Mouse (Mus musculus): ENCODE results near the gene Klhl23. TPM values are rescaled to one million over a fixed set of nuclear protein-coding genes. Genes with fewer than 3 reads are reported as not detected.
A peak's percentile ranks its signal among the peaks of the same experiment; 100 is the strongest.
"Not testable (repeated sequence)": the region's sequence is repeated elsewhere in the genome, so short reads cannot be mapped to it uniquely, and the experiment has no call there.

Klhl23 gene
- polyA plus RNA-seq, 1 experiment from 2014 or later: 98.2 TPM

DNA sequence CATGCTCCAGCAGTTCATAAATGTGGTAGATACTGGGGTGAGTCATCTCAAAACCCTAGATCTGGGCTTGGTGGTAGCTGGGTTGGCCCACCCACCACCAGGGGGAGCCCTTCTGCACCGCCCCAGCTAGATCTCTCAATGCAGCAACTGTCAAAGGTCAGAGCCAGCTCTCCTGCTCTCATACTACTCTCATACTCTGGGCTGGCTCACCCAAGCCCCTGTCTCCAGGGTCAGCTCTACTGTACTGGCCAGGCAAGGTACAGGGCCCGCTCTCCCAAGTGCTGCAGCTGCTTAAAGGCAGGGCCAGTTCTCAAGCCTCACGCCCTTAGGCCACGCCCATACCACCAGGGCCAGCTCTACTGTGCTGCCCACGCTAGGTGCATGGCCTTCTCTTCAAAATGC lies 18.8 kb upstream of the Klhl23 start:
- 0 out of 2 replicates have a peak, but pooled peaks have one; percentile 24 for ATAC-seq
- Histone ChIP-seq H3K9ac (ENCODE audit: low read depth, low read length) (no peak overlapping the region), H3K4me2 (ENCODE audit: low read length) (no peak overlapping the region), H3K27me3 (replicated peaks; ENCODE audit: control insufficient read depth, insufficient read depth, low read length) (no peaks in the 10 kb centered on the region), H3K27ac (ENCODE audit: low read depth, low read length) (no peak overlapping the region), H3K4me1 (ENCODE audit: control insufficient read depth, insufficient read depth, low read depth, low read length) (no peaks in the 10 kb centered on the region), H3K36me3 (ENCODE audit: control insufficient read depth, insufficient read depth, low read length) (no peaks in the 10 kb centered on the region), H3K9me3 (ENCODE audit: control insufficient read depth, low read length) (no peaks in the 10 kb centered on the region), H3K4me3 (ENCODE audit: low read length) (no peak overlapping the region)
- 56% methylated on average over 5 of the region's 5 CpGs for WGBS

DNA sequence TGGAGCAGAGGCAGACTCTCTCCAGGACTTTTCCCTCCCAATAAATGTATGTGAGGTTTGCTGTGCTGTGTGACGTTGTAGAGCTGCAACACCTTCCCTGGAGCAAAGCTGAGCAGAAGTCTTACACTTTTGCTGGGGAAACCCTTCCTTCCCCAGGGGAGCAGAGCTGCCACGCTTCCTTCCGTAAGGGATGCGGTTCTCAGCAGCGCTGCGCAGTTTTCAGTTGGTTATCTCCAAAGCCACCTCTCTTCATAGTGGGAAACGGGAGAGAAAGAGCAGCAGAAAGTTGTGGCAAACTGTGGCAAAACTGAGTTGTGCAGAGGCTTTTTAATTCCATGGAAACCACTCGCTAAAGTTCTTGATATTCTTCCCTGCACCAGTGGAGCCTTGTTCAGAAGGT lies 18.0 kb upstream of the Klhl23 start:
- Histone ChIP-seq H3K9me3 (ENCODE audit: control insufficient read depth, low read length) (no peaks in the 10 kb centered on the region), H3K4me3 (ENCODE audit: low read length) (no peak overlapping the region), H3K27ac (ENCODE audit: low read depth, low read length) (no peak overlapping the region), H3K4me2 (ENCODE audit: low read length) (no peak overlapping the region), H3K36me3 (ENCODE audit: control insufficient read depth, insufficient read depth, low read length) (no peaks in the 10 kb centered on the region), H3K27me3 (replicated peaks; ENCODE audit: control insufficient read depth, insufficient read depth, low read length) (no peaks in the 10 kb centered on the region), H3K4me1 (ENCODE audit: control insufficient read depth, insufficient read depth, low read depth, low read length) (no peaks in the 10 kb centered on the region), H3K9ac (ENCODE audit: low read depth, low read length) (no peak overlapping the region)
- 68% methylated on average over 8 of the region's 8 CpGs for WGBS
- ATAC-seq: no peak

DNA sequence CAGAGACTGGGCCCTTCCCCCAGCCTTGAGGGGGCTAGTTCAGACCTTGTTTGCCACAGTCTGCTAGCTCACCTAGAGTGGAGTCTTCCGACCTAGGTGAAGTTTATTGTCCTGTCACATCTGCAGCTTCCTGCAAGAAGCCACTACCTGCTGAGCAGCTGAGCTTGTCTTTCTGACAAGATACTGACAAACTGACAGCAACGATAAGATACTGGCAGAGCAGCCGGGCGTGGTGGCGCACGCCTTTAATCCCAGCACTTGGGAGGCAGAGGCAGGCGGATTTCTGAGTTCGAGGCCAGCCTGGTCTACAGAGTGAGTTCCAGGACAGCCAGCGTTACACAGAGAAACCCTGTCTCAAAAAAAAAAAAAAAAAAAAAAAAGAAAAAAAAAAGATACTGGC lies 17.1 kb upstream of the Klhl23 start:
- WGBS: 89% methylated on average over 8 of the region's 9 CpGs
- not testable (repeated sequence) for H3K36me3 ChIP-seq (ENCODE audit: control insufficient read depth, insufficient read depth, low read length); H3K9me3 ChIP-seq (ENCODE audit: control insufficient read depth, low read length); H3K27ac ChIP-seq (ENCODE audit: low read depth, low read length); H3K4me3 ChIP-seq (ENCODE audit: low read length); H3K4me2 ChIP-seq (ENCODE audit: low read length); H3K4me1 ChIP-seq (ENCODE audit: control insufficient read depth, insufficient read depth, low read depth, low read length); H3K27me3 ChIP-seq (replicated peaks; ENCODE audit: control insufficient read depth, insufficient read depth, low read length); H3K9ac ChIP-seq (ENCODE audit: low read depth, low read length); ATAC-seq

DNA sequence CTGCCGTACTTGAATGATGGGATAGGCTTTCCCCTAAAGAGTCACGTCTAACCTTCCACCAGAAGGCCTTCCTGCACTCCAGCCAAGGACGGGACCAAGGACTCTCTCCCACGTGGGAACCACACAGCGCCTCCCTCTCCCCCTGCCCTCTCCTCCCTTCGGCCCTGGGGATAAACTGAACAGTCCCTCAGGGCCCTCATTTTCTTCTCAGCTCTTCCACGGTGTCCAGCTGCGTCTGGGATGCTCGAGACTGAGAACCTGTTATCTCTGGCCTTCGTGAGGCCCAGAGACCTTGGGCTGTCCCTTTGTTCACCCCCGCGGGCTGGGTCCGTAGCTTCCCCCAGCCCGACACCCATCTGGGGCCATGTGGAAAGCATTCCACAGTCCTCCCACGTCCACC lies 11.6 kb upstream of the Klhl23 start:
- no peaks in the 10 kb centered on the region for H3K36me3 ChIP-seq (ENCODE audit: control insufficient read depth, insufficient read depth, low read length)
- no peak overlapping the region for H3K4me3 ChIP-seq (ENCODE audit: low read length)
- H3K4me1 ChIP-seq (ENCODE audit: control insufficient read depth, insufficient read depth, low read depth, low read length): no peaks in the 10 kb centered on the region
- no peaks in the 10 kb centered on the region for H3K9me3 ChIP-seq (ENCODE audit: control insufficient read depth, low read length)
- no peak overlapping the region for H3K27ac ChIP-seq (ENCODE audit: low read depth, low read length)
- no peak for ATAC-seq
- H3K9ac ChIP-seq (ENCODE audit: low read depth, low read length): no peak overlapping the region
- H3K4me2 ChIP-seq (ENCODE audit: low read length): no peak overlapping the region
- no peaks in the 10 kb centered on the region for H3K27me3 ChIP-seq (replicated peaks; ENCODE audit: control insufficient read depth, insufficient read depth, low read length)
- 72% methylated on average over 15 of the region's 15 CpGs for WGBS

DNA sequence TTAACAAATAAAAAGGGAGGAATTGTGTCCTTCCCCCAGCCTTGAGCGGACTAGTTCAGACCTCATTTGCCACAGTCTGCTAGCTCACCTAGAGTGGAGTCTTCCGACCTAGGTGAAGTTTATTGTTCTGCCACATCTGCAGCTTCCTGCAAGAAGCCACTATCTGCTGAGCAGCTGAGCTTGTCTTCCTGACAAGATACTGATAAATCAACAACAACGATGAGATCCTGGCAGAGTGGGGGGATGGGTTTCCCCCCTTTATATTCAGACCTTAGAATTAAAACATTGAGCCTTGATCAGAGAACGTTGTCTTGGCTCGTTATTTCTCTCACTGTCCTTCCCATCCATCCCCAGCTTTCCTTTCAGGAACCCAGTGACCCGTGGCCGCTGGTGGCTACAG lies 10.4 kb upstream of the Klhl23 start:
- H3K4me3 ChIP-seq (ENCODE audit: low read length); H3K4me2 ChIP-seq (ENCODE audit: low read length); ATAC-seq; H3K36me3 ChIP-seq (ENCODE audit: control insufficient read depth, insufficient read depth, low read length); H3K27ac ChIP-seq (ENCODE audit: low read depth, low read length); H3K9me3 ChIP-seq (ENCODE audit: control insufficient read depth, low read length); H3K9ac ChIP-seq (ENCODE audit: low read depth, low read length); H3K4me1 ChIP-seq (ENCODE audit: control insufficient read depth, insufficient read depth, low read depth, low read length); H3K27me3 ChIP-seq (replicated peaks; ENCODE audit: control insufficient read depth, insufficient read depth, low read length): not testable (repeated sequence)
- 63% methylated on average over 7 of the region's 7 CpGs for WGBS

DNA sequence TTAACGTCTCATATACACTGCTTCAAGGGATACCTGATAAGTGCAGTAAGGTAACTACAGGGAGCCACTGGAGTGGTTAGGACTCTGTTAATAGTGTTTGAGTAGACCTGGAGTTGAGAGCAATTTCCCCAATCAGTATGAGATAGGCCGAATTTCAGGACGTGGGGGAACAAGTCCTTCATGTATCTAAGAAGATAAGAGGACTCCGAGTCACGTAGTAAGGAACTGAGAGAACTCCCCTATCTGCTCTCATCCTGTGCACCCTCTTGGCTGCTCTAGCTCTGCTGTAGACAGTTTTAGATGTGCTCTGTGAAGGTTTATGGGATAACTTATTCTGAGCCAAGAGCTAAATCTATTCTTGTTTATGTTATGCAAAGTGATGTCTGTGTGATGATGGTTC lies 5.2 kb upstream of the Klhl23 start:
- WGBS: 87% methylated on average over 5 of the region's 5 CpGs
- no peak overlapping the region for H3K4me2 ChIP-seq (ENCODE audit: low read length)
- no peaks in the 10 kb centered on the region for H3K9me3 ChIP-seq (ENCODE audit: control insufficient read depth, low read length)
- no peak overlapping the region for H3K4me3 ChIP-seq (ENCODE audit: low read length)
- H3K36me3 ChIP-seq (ENCODE audit: control insufficient read depth, insufficient read depth, low read length): no peaks in the 10 kb centered on the region
- H3K9ac ChIP-seq (ENCODE audit: low read depth, low read length): no peak overlapping the region
- no peak for ATAC-seq
- H3K27ac ChIP-seq (ENCODE audit: low read depth, low read length): no peak overlapping the region
- peaks cover 2% of the 10 kb centered on the region for H3K4me1 ChIP-seq (ENCODE audit: control insufficient read depth, insufficient read depth, low read depth, low read length)
- H3K27me3 ChIP-seq (replicated peaks; ENCODE audit: control insufficient read depth, insufficient read depth, low read length): no peaks in the 10 kb centered on the region

DNA sequence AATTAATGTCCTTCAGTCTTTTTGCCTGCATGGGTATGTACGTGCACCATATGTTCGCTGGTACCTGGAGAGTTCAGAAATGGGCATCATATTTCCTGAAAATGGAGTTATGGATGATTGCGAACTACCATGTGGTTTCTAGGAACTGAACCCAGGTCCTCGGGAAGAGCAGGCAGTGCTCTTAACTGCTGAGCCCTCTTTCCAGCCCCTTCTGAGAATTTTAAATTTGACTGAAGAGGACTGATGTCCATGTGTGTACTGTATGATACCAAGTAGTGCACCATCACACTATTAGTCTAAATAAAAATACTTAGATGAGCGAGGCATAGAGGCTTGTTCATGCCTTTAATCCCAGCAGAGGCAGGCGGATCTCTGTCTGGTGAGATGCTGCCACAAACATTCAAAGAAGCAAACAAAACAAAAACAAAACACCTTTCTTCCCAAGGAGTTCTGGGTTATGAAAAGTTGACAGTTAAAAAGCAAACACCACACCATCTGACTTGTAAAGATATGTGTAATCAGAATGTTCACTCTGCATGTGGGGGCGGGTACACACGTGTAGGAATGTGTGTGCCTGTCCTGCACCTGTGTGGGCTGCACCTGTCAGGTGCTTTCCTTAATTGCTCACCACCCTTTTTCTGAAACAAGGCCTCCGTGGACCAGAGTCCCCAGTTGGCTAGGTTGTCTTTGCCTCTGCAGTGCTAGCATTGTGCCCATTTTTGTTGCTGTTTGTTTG lies 3.2 kb upstream of the Klhl23 start:
- no peak for ATAC-seq
- H3K4me2 ChIP-seq (ENCODE audit: low read length): no peak overlapping the region
- H3K9ac ChIP-seq (ENCODE audit: low read depth, low read length): no peak overlapping the region
- no peak overlapping the region for H3K4me3 ChIP-seq (ENCODE audit: low read length)
- H3K9me3 ChIP-seq (ENCODE audit: control insufficient read depth, low read length): no peaks in the 10 kb centered on the region
- H3K27me3 ChIP-seq (replicated peaks; ENCODE audit: control insufficient read depth, insufficient read depth, low read length): no peaks in the 10 kb centered on the region
- H3K4me1 ChIP-seq (ENCODE audit: control insufficient read depth, insufficient read depth, low read depth, low read length): peaks cover 7% of the 10 kb centered on the region
- H3K27ac ChIP-seq (ENCODE audit: low read depth, low read length): no peak overlapping the region
- WGBS: 88% methylated on average over 9 of the region's 9 CpGs
- H3K36me3 ChIP-seq (ENCODE audit: control insufficient read depth, insufficient read depth, low read length): no peaks in the 10 kb centered on the region

DNA sequence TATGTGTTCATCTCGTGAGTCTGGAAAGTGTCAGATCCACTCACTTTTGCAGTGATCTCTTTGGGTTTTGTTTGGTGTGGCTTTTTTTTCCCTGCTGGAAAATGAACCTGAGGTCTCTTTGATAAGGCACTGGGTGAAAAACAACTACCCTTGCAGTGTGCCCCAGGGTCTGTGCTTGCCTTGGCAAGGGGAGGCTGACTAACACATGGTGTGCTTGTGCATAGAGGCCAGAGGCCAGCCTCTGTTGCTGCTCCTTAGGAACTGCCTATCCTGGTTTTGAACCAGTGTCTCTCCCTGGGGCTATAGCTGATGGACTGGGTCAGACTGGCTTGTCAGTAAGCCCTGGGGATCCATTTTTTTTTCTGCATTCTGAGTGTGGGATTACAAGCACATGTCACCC lies 1.5 kb upstream of the Klhl23 start:
- H3K4me3 ChIP-seq (ENCODE audit: low read length): no peak overlapping the region
- H3K27me3 ChIP-seq (replicated peaks; ENCODE audit: control insufficient read depth, insufficient read depth, low read length): no peaks in the 10 kb centered on the region
- H3K27ac ChIP-seq (ENCODE audit: low read depth, low read length): no peak overlapping the region
- H3K9ac ChIP-seq (ENCODE audit: low read depth, low read length): no peak overlapping the region
- WGBS: 70% methylated on average over 1 of the region's 1 CpGs
- no peaks in the 10 kb centered on the region for H3K36me3 ChIP-seq (ENCODE audit: control insufficient read depth, insufficient read depth, low read length)
- H3K4me2 ChIP-seq (ENCODE audit: low read length): no peak overlapping the region
- ATAC-seq: no peak
- no peaks in the 10 kb centered on the region for H3K9me3 ChIP-seq (ENCODE audit: control insufficient read depth, low read length)
- peaks cover 18% of the 10 kb centered on the region for H3K4me1 ChIP-seq (ENCODE audit: control insufficient read depth, insufficient read depth, low read depth, low read length)

DNA sequence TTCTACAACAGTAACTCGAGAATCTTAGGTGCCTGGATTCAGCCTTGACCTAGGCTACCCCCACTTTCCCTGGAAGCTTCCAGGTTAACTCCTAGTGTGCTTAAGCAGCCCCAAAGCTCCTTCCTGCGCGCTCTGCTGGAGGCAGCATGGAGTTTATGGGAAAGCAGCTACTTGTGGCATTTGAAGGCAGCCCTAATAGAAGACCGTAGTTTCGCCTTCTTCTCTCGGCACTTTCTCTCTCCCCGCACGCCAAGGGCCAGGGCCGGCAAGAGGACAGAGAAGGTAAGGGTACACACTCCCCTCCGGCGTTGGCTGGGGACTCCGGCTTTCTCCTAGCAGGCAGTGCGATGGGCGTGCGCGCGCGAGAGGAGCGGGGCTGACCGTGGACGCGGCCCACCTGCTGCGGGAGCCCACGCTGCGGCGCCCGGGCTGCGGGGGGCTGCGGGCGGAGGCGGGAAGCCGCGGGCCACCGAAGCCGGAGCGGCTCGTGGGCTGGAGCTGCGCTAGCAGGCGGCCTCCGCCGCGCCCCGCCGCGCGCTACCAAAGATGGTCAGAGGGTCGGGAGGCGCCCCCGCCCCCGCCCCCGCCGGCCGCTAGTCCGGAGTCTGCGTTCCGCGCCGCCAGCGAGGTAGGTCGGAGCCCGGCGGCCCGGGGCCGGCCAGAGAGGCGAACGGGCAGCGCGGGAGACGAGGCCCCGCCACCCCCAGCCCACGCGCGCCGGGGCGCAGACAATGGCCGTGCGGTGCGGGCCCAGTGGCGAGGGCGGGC lies 801 bp downstream of the Klhl23 start:
- WGBS: 0% methylated on average over 45 of the region's 80 CpGs
- Histone ChIP-seq H3K9me3 (ENCODE audit: control insufficient read depth, low read length) (no peaks in the 10 kb centered on the region), H3K27ac (ENCODE audit: low read depth, low read length) (peak overlapping the region; percentile 97), H3K4me2 (ENCODE audit: low read length) (peak overlapping the region; percentile 65), H3K9ac (ENCODE audit: low read depth, low read length) (peak overlapping the region; percentile 99), H3K27me3 (replicated peaks; ENCODE audit: control insufficient read depth, insufficient read depth, low read length) (no peaks in the 10 kb centered on the region), H3K4me1 (ENCODE audit: control insufficient read depth, insufficient read depth, low read depth, low read length) (peaks cover 25% of the 10 kb centered on the region), H3K4me3 (ENCODE audit: low read length) (peak overlapping the region; percentile 77), H3K36me3 (ENCODE audit: control insufficient read depth, insufficient read depth, low read length) (no peaks in the 10 kb centered on the region)
- ATAC-seq: peak; percentile 83

Measured in hindbrain, embryonic 16.5 days (tissue).